Mouse (Mus musculus) hematopoietic stem cell, adult 5-6 weeks (primary cell): ENCODE data around the gene Nme2. TPM values are rescaled to one million over a fixed set of nuclear protein-coding genes. Genes with fewer than 3 reads are reported as not detected.
"Not testable (repeated sequence)": the region's sequence is repeated elsewhere in the genome, so short reads cannot be mapped to it uniquely, and the experiment has no call there.

Source experiments
- ATAC-seq, 2 experiments: fragments of 125-278 bp in 1 of 2; replicated peaks in 1 of 2; 2 replicates each; pipeline ENCODE4 v1.8.0; 2016 to 2017; ENCODE audit warnings: inconsistent platforms in 2 of 2, mild to moderate bottlenecking in 2 of 2, moderate number of reproducible peaks in 2 of 2, low read depth in 1 of 2, moderate TSS enrichment in 1 of 2; ENCODE audit not compliant: low FRiP score in 2 of 2, poor library complexity in 2 of 2, severe bottlenecking in 2 of 2, insufficient read depth in 1 of 2, low TSS enrichment in 1 of 2
- total RNA-seq: library from RNA; stranded (forward); fragments of 172-1452, 232-1000 nt; gene quantifications from 2 replicates; pipeline ENCODE4 v1.2.3, GENCODE M21; 2017

Nme2 gene
- total RNA-seq, 1 experiment from 2014 or later = 148 TPM

- ATAC-seq = no peak
Observed at GRCm38 (mm10) chr11:93929106-93929505, 27.0 kb downstream of the Nme2 start.

GRCm38 (mm10) chr11:93915019-93915418, 41.0 kb downstream of the Nme2 start:
- ATAC-seq = not testable (repeated sequence)

- no peak for ATAC-seq
Observed at GRCm38 (mm10) chr11:93911603-93912002, 44.5 kb downstream of the Nme2 start.

GRCm38 (mm10) chr11:93908829-93909228, 47.2 kb downstream of the Nme2 start:
- ATAC-seq = no peak

GRCm38 (mm10) chr11:93907839-93908238, 48.2 kb downstream of the Nme2 start:
- no peak; a peak in 1 of 4 replicates for ATAC-seq

GRCm38 (mm10) chr11:93906834-93907233, 49.2 kb downstream of the Nme2 start:
- ATAC-seq = no peak

Other genes with a start within 250 kb of the Nme2 start
- gene Utp18, start 70.5 kb downstream of the Nme2 start, total RNA-seq = 44.1 and 68.1 TPM in 2 replicates
- gene Mbtd1, start 70.4 kb downstream of the Nme2 start, total RNA-seq = 71.3 and 71.7 TPM in 2 replicates
- not detected in 2 replicates for gene Gm20390, start 12.0 kb upstream of the Nme2 start, total RNA-seq
- gene Nme1, start 12.3 kb upstream of the Nme2 start, total RNA-seq = 101 and 180 TPM in 2 replicates
- gene Spag9, start 39.8 kb upstream of the Nme2 start, total RNA-seq = 106 and 115 TPM in 2 replicates